In the genomic region with DNA sequence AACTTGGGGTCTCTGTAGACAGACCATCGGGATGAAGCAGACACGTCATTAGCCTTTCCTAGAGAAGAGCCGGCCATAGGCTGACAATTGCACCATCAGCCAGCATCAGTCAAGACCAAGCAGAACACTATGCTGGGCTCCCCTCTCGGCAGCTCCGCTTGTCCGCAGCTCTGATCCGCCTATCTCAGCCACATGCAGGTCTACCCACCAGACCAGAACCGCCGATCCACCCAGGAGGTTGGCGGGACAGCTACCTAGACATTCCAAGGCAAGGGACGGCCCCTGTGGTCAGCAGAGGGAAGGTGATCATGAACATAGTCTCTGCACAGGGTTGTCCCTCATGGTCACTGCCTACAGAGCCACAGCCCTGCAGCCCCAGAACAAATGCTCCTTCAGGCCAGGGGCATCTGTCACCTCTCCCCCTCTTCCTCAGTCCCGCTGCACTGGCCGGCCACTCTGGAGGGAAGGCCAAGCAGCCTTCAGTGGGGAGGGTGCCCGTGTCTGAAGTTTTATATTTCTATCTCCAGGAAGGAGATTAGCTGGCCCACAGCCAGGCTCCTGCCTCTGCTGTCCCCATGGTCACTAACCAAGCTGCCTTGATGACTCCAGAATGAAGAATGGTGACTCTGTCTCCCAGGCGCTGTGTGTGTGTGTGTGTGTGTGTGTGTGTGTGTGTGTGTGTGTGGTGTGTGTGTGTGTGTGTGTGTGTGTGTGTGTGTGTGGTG, we compare ENCODE assay signal across 11 mouse cellular contexts. TPM values are rescaled to one million over a fixed set of nuclear protein-coding genes. Genes with fewer than 3 reads are reported as not detected.
DNase-seq lines count a peak whose midpoint lies in the region; ATAC-seq and TF ChIP-seq lines count a peak whose summit lies in the region.
"Had no signal": no experiment of that assay in that cellular context is flagged by ENCODE, and none has a peak within 500 bp of the region (broad histone marks: within the 10 kb centered on the region; RNA-seq: fewer than 3 reads in every experiment).

No protein-coding gene starts in this region.

- no peaks in the 10 kb centered on the region for H3K36me3 ChIP-seq in forebrain, embryonic 14.5 days (ENCODE audit: control insufficient read depth, insufficient read depth, low read length)
- no peaks in the 10 kb centered on the region; the same call in 1 of the 2 replicates for H3K36me3 ChIP-seq in forebrain, postnatal 0 days (ENCODE audit: insufficient read depth)
- no peaks in the 10 kb centered on the region; a peak in 2 of 4 replicates for H3K36me3 ChIP-seq in MEL (ENCODE audit: control insufficient read depth in 1 of 2, insufficient read depth in 2 of 2, low read length in 2 of 2)
- H3K36me3 ChIP-seq in hindbrain, embryonic 11.5 days (ENCODE audit: control insufficient read depth, insufficient read depth, low read length), result no peaks in the 10 kb centered on the region

- no peak overlapping the region for H3K4me3 ChIP-seq in forebrain, embryonic 14.5 days (ENCODE audit: low read depth, low read length)
- H3K4me3 ChIP-seq in forebrain, postnatal 0 days (ENCODE audit: low read depth, low read length), result no peak overlapping the region
- no peak overlapping the region for H3K4me3 ChIP-seq in MEL (ENCODE audit: control insufficient read depth in 1 of 2, insufficient read depth in 1 of 2, low read depth in 2 of 2, low read length in 2 of 2)
- H3K4me3 ChIP-seq in hindbrain, embryonic 11.5 days (ENCODE audit: low read depth, low read length), result no peak overlapping the region

- H3K27me3 ChIP-seq in forebrain, embryonic 14.5 days (replicated peaks; ENCODE audit: control insufficient read depth, insufficient read depth, low read length), result no peaks in the 10 kb centered on the region
- no peaks in the 10 kb centered on the region for H3K27me3 ChIP-seq in forebrain, postnatal 0 days (ENCODE audit: insufficient read depth, low read length)
- no peaks in the 10 kb centered on the region for H3K27me3 ChIP-seq in MEL (ENCODE audit: control insufficient read depth in 1 of 2, insufficient read depth in 2 of 2, low read length in 2 of 2)
- H3K27me3 ChIP-seq in hindbrain, embryonic 11.5 days (ENCODE audit: control insufficient read depth, insufficient read depth, low read length), result no peaks in the 10 kb centered on the region

- H3K4me2 ChIP-seq in forebrain, embryonic 14.5 days (ENCODE audit: low read length), result no peak overlapping the region
- H3K4me2 ChIP-seq in forebrain, postnatal 0 days (ENCODE audit: low read depth), result no peak overlapping the region
- peak overlapping the region; percentile 11; the same call in 1 of the 2 replicates for H3K4me2 ChIP-seq in hindbrain, embryonic 11.5 days (replicated peaks; ENCODE audit: low read depth, low read length)

- H3K9me3 ChIP-seq in forebrain, embryonic 14.5 days (replicated peaks; ENCODE audit: control insufficient read depth, low read length), result no peaks in the 10 kb centered on the region
- no peaks in the 10 kb centered on the region for H3K9me3 ChIP-seq in forebrain, postnatal 0 days (ENCODE audit: low read length)
- H3K9me3 ChIP-seq in MEL (replicated peaks; ENCODE audit: insufficient read depth, low read length), result no peaks in the 10 kb centered on the region
- H3K9me3 ChIP-seq in hindbrain, embryonic 11.5 days (ENCODE audit: control insufficient read depth, low read length), result no peaks in the 10 kb centered on the region

- no peak for TF ChIP-seq RAD21 in MEL (IDR thresholded peaks at IDR 0.05; ENCODE audit: low read depth, low read length)

- no peak for TF ChIP-seq EP300 in MEL (IDR thresholded peaks at IDR 0.05; ENCODE audit: low read depth in 1 of 2, low read length in 2 of 2)

- no peak overlapping the region for H3K9ac ChIP-seq in forebrain, embryonic 14.5 days (ENCODE audit: low read length)
- H3K9ac ChIP-seq in forebrain, postnatal 0 days, result no peak overlapping the region
- no peak overlapping the region for H3K9ac ChIP-seq in MEL (ENCODE audit: control insufficient read depth, low read depth, low read length, poor library complexity, severe bottlenecking)
- no peak overlapping the region for H3K9ac ChIP-seq in hindbrain, embryonic 11.5 days (ENCODE audit: low read depth, low read length)
- H3K9ac ChIP-seq: liver, embryonic 14.5 days had no signal

- intact Hi-C loops in left cerebral cortex, postnatal 4 days (cut with DNase I), result no loop called here

- H3K79me2 ChIP-seq in MEL (ENCODE audit: control insufficient read depth, insufficient read depth, low read length, poor library complexity), result no peaks in the 10 kb centered on the region

- H3K27ac ChIP-seq in forebrain, embryonic 14.5 days (ENCODE audit: low read depth, low read length), result 0 out of 2 replicates have a peak overlapping the region, but pooled peaks have one; percentile 9
- no peak overlapping the region for H3K27ac ChIP-seq in forebrain, postnatal 0 days (ENCODE audit: low read depth, low read length)
- no peak overlapping the region for H3K27ac ChIP-seq in MEL (ENCODE audit: control insufficient read depth, low read depth, low read length)
- H3K27ac ChIP-seq in hindbrain, embryonic 11.5 days (ENCODE audit: low read depth, low read length), result peak overlapping the region; percentile 12; the same call in 1 of the 2 replicates
- H3K27ac ChIP-seq: liver, embryonic 14.5 days had no signal

- H3K4me1 ChIP-seq in forebrain, embryonic 14.5 days (ENCODE audit: control insufficient read depth, insufficient read depth, low read length), result peaks cover 29% of the 10 kb centered on the region
- peaks cover 12% of the 10 kb centered on the region for H3K4me1 ChIP-seq in forebrain, postnatal 0 days (ENCODE audit: insufficient read depth)
- H3K4me1 ChIP-seq in MEL (ENCODE audit: control insufficient read depth in 1 of 2, insufficient read depth in 2 of 2, low read length in 2 of 2), result no peaks in the 10 kb centered on the region
- H3K4me1 ChIP-seq in hindbrain, embryonic 11.5 days (replicated peaks; ENCODE audit: control insufficient read depth, insufficient read depth, low read length), result peaks cover 27% of the 10 kb centered on the region

- ATAC-seq in forebrain, embryonic 14.5 days, result no peak
- no peak for ATAC-seq in forebrain, postnatal 0 days
- ATAC-seq in hindbrain, embryonic 11.5 days (ENCODE audit: low FRiP score), result peak; percentile 3; the same call in 1 of the 2 replicates

- no peak for DNase-seq in forebrain, embryonic 14.5 days (ENCODE audit: low spot score)
- no peak for DNase-seq in forebrain, postnatal 0 days
- DNase-seq in left cerebral cortex, postnatal 4 days, result peak; percentile 75
- DNase-seq in left cerebral cortex, adult 8-10 months (ENCODE audit: low spot score in 2 of 2), result no peak
- DNase-seq in MEL (ENCODE audit: low read depth, low spot score), result peak; percentile 31
- no peak for DNase-seq in hindbrain, embryonic 11.5 days (ENCODE audit: low spot score)
- DNase-seq in natural killer cell, adult 2 months (ENCODE audit: low spot score in 2 of 2), result no peak
- no peak for DNase-seq in left cerebral cortex, adult 18-20 months (ENCODE audit: low spot score in 2 of 2)
- DNase-seq: cerebellum, adult 9-10 months had no signal

- no peak for TF ChIP-seq POLR2A in MEL (IDR thresholded peaks at IDR 0.05; ENCODE audit: control insufficient read depth in 1 of 2, insufficient read depth in 1 of 2, low read depth in 1 of 2, low read length in 2 of 2, poor library complexity in 1 of 2)

- TF ChIP-seq CTCF in forebrain, postnatal 0 days (IDR thresholded peaks at IDR 0.05; ENCODE audit: low read depth), result no peak
- TF ChIP-seq CTCF in MEL (IDR thresholded peaks at IDR 0.05 in 2 of 3, conservative IDR thresholded peaks at IDR 0.05 in 1 of 3; ENCODE audit: control insufficient read depth in 1 of 3, insufficient read depth in 1 of 3, low read depth in 2 of 3, low read length in 3 of 3, poor library complexity in 1 of 3, severe bottlenecking in 1 of 3), result no peak

- WGBS in forebrain, embryonic 14.5 days, result 87% methylated on average over 15 of the region's 15 CpGs
- 80% methylated on average over 15 of the region's 15 CpGs for WGBS in forebrain, postnatal 0 days
- whole genome bisulfite sequencing in hindbrain, embryonic 11.5 days, result 71% methylated on average over 15 of the region's 15 CpGs

RNA-seq across cellular contexts. Expression of a gene that starts 32.6 kb away (rescaled TPM):
- polyA plus RNA-seq in forebrain, embryonic 14.5 days (2014; fragmentation: Nextera tagmentation; extraction: Ambion mirVana), result 0.12 and 0.14 TPM in 2 replicates
- 1.5 and 1.6 TPM in 2 replicates for total RNA-seq in forebrain, postnatal 0 days (2014; rRNA removed)
- polyA plus RNA-seq in forebrain, postnatal 0 days (2015; fragmentation: Nextera tagmentation; extraction: Ambion mirVana), result 0.35 and 0.48 TPM in 2 replicates
- 1 to 10 TPM; 1.4 to 2.0 TPM for total RNA-seq in left cerebral cortex, postnatal 4 days (2021)
- total RNA-seq in left cerebral cortex, adult 8-10 months (2022), result 10 to 100 TPM; 32.4 to 37.5 (median 36.3) TPM
- total RNA-seq in MEL (2012; rRNA removed), result not detected in 2 replicates
- polyA plus RNA-seq in MEL (2012; ENCODE audit: insufficient read depth in 1 of 2, insufficient read length in 2 of 2, low read depth in 1 of 2, low replicate concordance in 2 of 2, missing spikeins in 1 of 2), result not detected
- 0.25 and 0.43 TPM in 2 replicates for polyA plus RNA-seq in hindbrain, embryonic 11.5 days (2014; fragmentation: Nextera tagmentation; extraction: Ambion mirVana)
- total RNA-seq in left cerebral cortex, adult 18-20 months (2021), result 10 to 100 TPM; 33.8 to 35.7 TPM
- polyA plus RNA-seq: gonadal fat pad, adult 2 months had no signal

RNA-seq across cellular contexts. Expression of a gene that starts 42.4 kb away (rescaled TPM):
- polyA plus RNA-seq in forebrain, embryonic 14.5 days (2014; fragmentation: Nextera tagmentation; extraction: Ambion mirVana), result 17.2 and 20.0 TPM in 2 replicates
- 18.6 and 26.2 TPM in 2 replicates for total RNA-seq in forebrain, postnatal 0 days (2014; rRNA removed)
- 14.0 and 16.4 TPM in 2 replicates for polyA plus RNA-seq in forebrain, postnatal 0 days (2015; fragmentation: Nextera tagmentation; extraction: Ambion mirVana)
- total RNA-seq in left cerebral cortex, postnatal 4 days (2021), result 10 to 100 TPM; 24.4 to 25.8 TPM
- 10 to 100 TPM; 15.1 to 20.1 (median 17.5) TPM for total RNA-seq in left cerebral cortex, adult 8-10 months (2022)
- total RNA-seq in MEL (2012; rRNA removed), result 37.2 and 37.7 TPM in 2 replicates
- 10 to 100 TPM in 1 of 2 experiments, not detected in 1; 32.7 TPM for polyA plus RNA-seq in MEL (2012; ENCODE audit: insufficient read depth in 1 of 2, insufficient read length in 2 of 2, low read depth in 1 of 2, low replicate concordance in 2 of 2, missing spikeins in 1 of 2)
- polyA plus RNA-seq in hindbrain, embryonic 11.5 days (2014; fragmentation: Nextera tagmentation; extraction: Ambion mirVana), result 11.6 and 14.9 TPM in 2 replicates
- 10 to 100 TPM; 13.1 to 18.1 TPM for total RNA-seq in left cerebral cortex, adult 18-20 months (2021)

RNA-seq across cellular contexts. Expression of a gene that starts 46.8 kb away (rescaled TPM):
- polyA plus RNA-seq in forebrain, embryonic 14.5 days (2014; fragmentation: Nextera tagmentation; extraction: Ambion mirVana), result 19.5 and 20.4 TPM in 2 replicates
- total RNA-seq in forebrain, postnatal 0 days (2014; rRNA removed), result 19.2 and 20.3 TPM in 2 replicates
- polyA plus RNA-seq in forebrain, postnatal 0 days (2015; fragmentation: Nextera tagmentation; extraction: Ambion mirVana), result 17.7 and 18.6 TPM in 2 replicates
- total RNA-seq in left cerebral cortex, postnatal 4 days (2021), result 10 to 100 TPM; 12.5 to 15.6 TPM
- 10 to 100 TPM; 27.0 to 33.4 (median 29.6) TPM for total RNA-seq in left cerebral cortex, adult 8-10 months (2022)
- total RNA-seq in MEL (2012; rRNA removed), result 80.2 and 92.4 TPM in 2 replicates
- polyA plus RNA-seq in MEL (2012; ENCODE audit: insufficient read depth in 1 of 2, insufficient read length in 2 of 2, low read depth in 1 of 2, low replicate concordance in 2 of 2, missing spikeins in 1 of 2), result 10 to 100 TPM in 1 of 2 experiments, not detected in 1; 46.1 TPM
- 19.5 and 20.1 TPM in 2 replicates for polyA plus RNA-seq in hindbrain, embryonic 11.5 days (2014; fragmentation: Nextera tagmentation; extraction: Ambion mirVana)
- 10 to 100 TPM; 24.3 to 30.5 TPM for total RNA-seq in left cerebral cortex, adult 18-20 months (2021)

RNA-seq across cellular contexts. Expression of a gene that starts 47.2 kb away (rescaled TPM):
- polyA plus RNA-seq in forebrain, embryonic 14.5 days (2014; fragmentation: Nextera tagmentation; extraction: Ambion mirVana), result 6.3 and 8.5 TPM in 2 replicates
- 5.4 and 7.6 TPM in 2 replicates for total RNA-seq in forebrain, postnatal 0 days (2014; rRNA removed)
- polyA plus RNA-seq in forebrain, postnatal 0 days (2015; fragmentation: Nextera tagmentation; extraction: Ambion mirVana), result 8.8 and 9.9 TPM in 2 replicates
- total RNA-seq in left cerebral cortex, postnatal 4 days (2021), result 10 to 100 TPM; 18.1 to 18.2 TPM
- 10 to 100 TPM; 14.0 to 24.5 (median 16.9) TPM for total RNA-seq in left cerebral cortex, adult 8-10 months (2022)
- total RNA-seq in MEL (2012; rRNA removed), result 23.4 and 24.8 TPM in 2 replicates
- 10 to 100 TPM in 1 of 2 experiments, not detected in 1; 21.9 TPM for polyA plus RNA-seq in MEL (2012; ENCODE audit: insufficient read depth in 1 of 2, insufficient read length in 2 of 2, low read depth in 1 of 2, low replicate concordance in 2 of 2, missing spikeins in 1 of 2)
- 7.2 and 7.3 TPM in 2 replicates for polyA plus RNA-seq in hindbrain, embryonic 11.5 days (2014; fragmentation: Nextera tagmentation; extraction: Ambion mirVana)
- 10 to 100 TPM; 14.9 to 16.2 TPM for total RNA-seq in left cerebral cortex, adult 18-20 months (2021)

Comparison
In these comparisons a context has a peak if more than half of its experiments do, and no peak if none do; other contexts are left out.
1. DNase-seq: peak in left cerebral cortex, postnatal 4 days (single experiment) and MEL (single experiment); none in forebrain, embryonic 14.5 days (single experiment), forebrain, postnatal 0 days (single experiment), left cerebral cortex, adult 8-10 months (0 of 2), hindbrain, embryonic 11.5 days (single experiment), natural killer cell, adult 2 months (0 of 2) and left cerebral cortex, adult 18-20 months (0 of 2).
2. H3K27ac ChIP-seq: peak in forebrain, embryonic 14.5 days (single experiment) and hindbrain, embryonic 11.5 days (single experiment); none in forebrain, postnatal 0 days (single experiment) and MEL (single experiment).
3. RNA of a gene that starts 32.6 kb away (total RNA-seq): 32.4 to 37.5 TPM in left cerebral cortex, adult 8-10 months and 33.8 to 35.7 TPM in left cerebral cortex, adult 18-20 months; 1.4 to 2.0 TPM in left cerebral cortex, postnatal 4 days, 1.5 to 1.6 TPM in forebrain, postnatal 0 days and not detected in MEL; every median in the first group is over 10 times any median in the second.